Mouse (Mus musculus): ENCODE results near the gene Dpp10. TPM values are rescaled to one million over a fixed set of nuclear protein-coding genes. Genes with fewer than 3 reads are reported as not detected.

The Dpp10 gene
- polyA plus RNA-seq, 1 experiment from 2014 or later: 0.11 TPM

DNA sequence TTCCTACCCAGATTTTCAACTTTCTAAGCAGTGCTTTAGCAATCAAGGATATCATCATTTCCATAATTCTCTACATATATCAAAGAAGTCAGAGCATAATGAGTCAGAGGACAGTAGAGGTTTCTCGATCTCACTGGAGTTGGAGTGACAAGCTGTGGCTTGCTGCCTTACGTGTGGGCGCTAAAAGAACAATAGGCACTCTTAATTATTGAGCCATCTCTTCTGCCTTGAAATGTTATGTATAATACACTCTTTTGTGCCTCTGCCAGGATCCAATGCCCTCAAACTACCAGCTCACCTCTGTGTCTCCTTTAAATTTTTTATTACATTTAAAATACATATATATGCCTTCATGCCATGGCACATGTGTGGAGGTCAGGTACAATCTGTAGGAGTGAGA is 198.5 kb downstream of the Dpp10 start:
- 89% methylated on average over 3 of the region's 3 CpGs for WGBS

DNA sequence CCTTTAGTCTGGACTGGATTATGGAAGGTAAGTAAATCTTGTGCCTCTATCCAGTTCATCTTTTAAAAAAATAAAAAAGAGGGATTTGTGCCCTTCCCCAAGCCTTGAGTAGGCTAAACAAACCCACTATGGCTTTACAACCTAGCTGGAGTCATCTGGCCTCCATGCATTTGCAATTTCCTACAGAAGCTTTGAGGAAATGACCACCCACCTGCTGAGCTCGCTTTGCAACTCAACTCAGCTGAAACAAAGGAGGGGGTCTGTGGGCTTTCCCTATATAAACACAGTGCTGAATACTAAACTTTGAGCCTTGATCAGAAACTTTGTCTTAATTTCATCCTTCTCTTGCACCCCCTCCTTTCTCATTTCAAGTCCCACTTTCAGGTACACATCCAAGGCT is 244.2 kb downstream of the Dpp10 start:
- DNase-seq (ENCODE audit: low spot score): no peak
- no peak overlapping the region for H3K27ac ChIP-seq (replicated peaks)
- WGBS: 13% methylated on average over 1 of the region's 1 CpGs
- no peaks in the 10 kb centered on the region for H3K4me1 ChIP-seq
- H3K27me3 ChIP-seq (replicated peaks; ENCODE audit: low read depth, poor library complexity, severe bottlenecking): no peaks in the 10 kb centered on the region
- H3K9me3 ChIP-seq: no peaks in the 10 kb centered on the region
- H3K36me3 ChIP-seq (replicated peaks): no peaks in the 10 kb centered on the region
- H3K4me3 ChIP-seq: no peak overlapping the region

More for the DNA sequence above, 198.5 kb downstream of the Dpp10 start:
- no peaks in the 10 kb centered on the region for H3K4me1 ChIP-seq
- no peak overlapping the region for H3K4me3 ChIP-seq
- H3K9me3 ChIP-seq: no peaks in the 10 kb centered on the region
- no peak overlapping the region for H3K27ac ChIP-seq (replicated peaks)
- H3K27me3 ChIP-seq (replicated peaks; ENCODE audit: low read depth, poor library complexity, severe bottlenecking): no peaks in the 10 kb centered on the region
- DNase-seq (ENCODE audit: low spot score): no peak
- no peaks in the 10 kb centered on the region for H3K36me3 ChIP-seq (replicated peaks)

DNA sequence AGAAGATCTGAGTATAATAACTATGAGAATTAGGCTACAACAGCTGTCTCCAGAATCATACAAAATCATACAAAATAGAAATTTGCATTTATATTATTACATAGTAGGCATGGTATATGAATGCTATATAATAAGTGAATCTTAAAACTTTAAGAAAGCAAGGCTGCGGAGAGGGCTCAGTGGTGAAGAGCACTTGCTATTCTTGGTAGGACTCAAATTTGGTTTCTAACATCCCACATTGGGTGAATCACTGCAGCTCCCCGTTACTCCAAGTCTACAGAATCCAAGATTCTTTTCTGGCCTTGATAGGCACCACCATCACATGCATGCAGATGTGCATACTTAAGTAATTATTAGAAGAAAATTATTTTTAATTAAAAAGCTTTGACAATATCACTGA is 279.8 kb downstream of the Dpp10 start:
- WGBS: 88% methylated on average over 2 of the region's 2 CpGs
- no peak overlapping the region for H3K27ac ChIP-seq (replicated peaks)
- no peaks in the 10 kb centered on the region for H3K4me1 ChIP-seq
- H3K9me3 ChIP-seq: no peaks in the 10 kb centered on the region
- H3K36me3 ChIP-seq (replicated peaks): no peaks in the 10 kb centered on the region
- no peak overlapping the region for H3K4me3 ChIP-seq
- no peak for DNase-seq (ENCODE audit: low spot score)
- H3K27me3 ChIP-seq (replicated peaks; ENCODE audit: low read depth, poor library complexity, severe bottlenecking): no peaks in the 10 kb centered on the region

DNA sequence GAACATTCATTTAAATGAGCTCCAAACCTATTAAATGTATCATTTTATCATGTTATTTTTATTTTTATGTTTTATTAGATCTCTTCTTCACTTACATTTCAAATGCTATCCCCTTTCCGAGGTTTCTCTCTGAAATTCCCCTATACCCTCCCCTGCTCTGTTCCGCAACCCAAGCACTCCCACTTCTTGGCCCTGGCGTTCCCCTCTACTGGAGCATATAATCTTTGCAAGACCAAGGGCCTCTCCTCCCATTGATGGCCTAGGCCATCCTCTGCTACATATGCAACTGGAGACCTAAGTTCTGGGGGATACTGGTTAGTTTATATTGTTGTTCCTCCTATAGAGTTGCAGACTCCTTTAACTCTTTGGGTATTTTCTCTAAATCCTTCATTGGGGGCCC is 283.1 kb downstream of the Dpp10 start:
- no peaks in the 10 kb centered on the region for H3K36me3 ChIP-seq (replicated peaks)
- 92% methylated on average over 3 of the region's 3 CpGs for WGBS
- no peak overlapping the region for H3K27ac ChIP-seq (replicated peaks)
- no peaks in the 10 kb centered on the region for H3K9me3 ChIP-seq
- H3K4me3 ChIP-seq: no peak overlapping the region
- no peaks in the 10 kb centered on the region for H3K4me1 ChIP-seq
- no peaks in the 10 kb centered on the region for H3K27me3 ChIP-seq (replicated peaks; ENCODE audit: low read depth, poor library complexity, severe bottlenecking)
- no peak for DNase-seq (ENCODE audit: low spot score)

GRCm38 (mm10) chr1:123756055-123756454 is 289.3 kb downstream of the Dpp10 start:
- Histone ChIP-seq H3K4me1 (no peaks in the 10 kb centered on the region), H3K9me3 (no peaks in the 10 kb centered on the region), H3K27ac (replicated peaks) (no peak overlapping the region), H3K36me3 (replicated peaks) (no peaks in the 10 kb centered on the region), H3K4me3 (no peak overlapping the region), H3K27me3 (replicated peaks; ENCODE audit: low read depth, poor library complexity, severe bottlenecking) (no peaks in the 10 kb centered on the region)
- no peak for DNase-seq (ENCODE audit: low spot score)

GRCm38 (mm10) chr1:123707292-123707691 is 338.1 kb downstream of the Dpp10 start:
- Histone ChIP-seq H3K27ac (replicated peaks) (no peak overlapping the region), H3K4me3 (no peak overlapping the region), H3K4me1 (no peaks in the 10 kb centered on the region), H3K36me3 (replicated peaks) (no peaks in the 10 kb centered on the region), H3K9me3 (no peaks in the 10 kb centered on the region), H3K27me3 (replicated peaks; ENCODE audit: low read depth, poor library complexity, severe bottlenecking) (no peaks in the 10 kb centered on the region)
- WGBS: 79% methylated on average over 3 of the region's 3 CpGs
- no peak for DNase-seq (ENCODE audit: low spot score)

- H3K9me3 ChIP-seq: no peaks in the 10 kb centered on the region
- WGBS: 88% methylated on average over 2 of the region's 2 CpGs
- H3K4me3 ChIP-seq: no peak overlapping the region
- H3K4me1 ChIP-seq: no peaks in the 10 kb centered on the region
- H3K27me3 ChIP-seq (replicated peaks; ENCODE audit: low read depth, poor library complexity, severe bottlenecking): no peaks in the 10 kb centered on the region
- no peaks in the 10 kb centered on the region for H3K36me3 ChIP-seq (replicated peaks)
- no peak overlapping the region for H3K27ac ChIP-seq (replicated peaks)
- DNase-seq (ENCODE audit: low spot score): no peak
These were observed 386.9 kb downstream of the Dpp10 start for GRCm38 (mm10) chr1:123658409-123658808.

GRCm38 (mm10) chr1:123656607-123657006 is 388.8 kb downstream of the Dpp10 start:
- WGBS: 70% methylated on average over 3 of the region's 3 CpGs
- no peaks in the 10 kb centered on the region for H3K4me1 ChIP-seq
- DNase-seq (ENCODE audit: low spot score): no peak
- H3K9me3 ChIP-seq: no peaks in the 10 kb centered on the region
- H3K27me3 ChIP-seq (replicated peaks; ENCODE audit: low read depth, poor library complexity, severe bottlenecking): no peaks in the 10 kb centered on the region
- H3K27ac ChIP-seq (replicated peaks): no peak overlapping the region
- no peak overlapping the region for H3K4me3 ChIP-seq
- H3K36me3 ChIP-seq (replicated peaks): no peaks in the 10 kb centered on the region

- no peaks in the 10 kb centered on the region for H3K36me3 ChIP-seq (replicated peaks)
- no peaks in the 10 kb centered on the region for H3K9me3 ChIP-seq
- H3K27ac ChIP-seq (replicated peaks): no peak overlapping the region
- H3K4me1 ChIP-seq: no peaks in the 10 kb centered on the region
- DNase-seq (ENCODE audit: low spot score): no peak
- WGBS: 93% methylated on average over 1 of the region's 1 CpGs
- no peak overlapping the region for H3K4me3 ChIP-seq
- no peaks in the 10 kb centered on the region for H3K27me3 ChIP-seq (replicated peaks; ENCODE audit: low read depth, poor library complexity, severe bottlenecking)
These were observed 407.5 kb downstream of the Dpp10 start for GRCm38 (mm10) chr1:123637897-123638296.

- Histone ChIP-seq H3K36me3 (replicated peaks) (no peaks in the 10 kb centered on the region), H3K4me3 (no peak overlapping the region), H3K27me3 (replicated peaks; ENCODE audit: low read depth, poor library complexity, severe bottlenecking) (no peaks in the 10 kb centered on the region), H3K27ac (replicated peaks) (no peak overlapping the region), H3K4me1 (no peaks in the 10 kb centered on the region), H3K9me3 (no peaks in the 10 kb centered on the region)
- DNase-seq (ENCODE audit: low spot score): no peak
- 90% methylated on average over 3 of the region's 3 CpGs for WGBS
These were observed 417.1 kb downstream of the Dpp10 start for GRCm38 (mm10) chr1:123628268-123628667.

DNA sequence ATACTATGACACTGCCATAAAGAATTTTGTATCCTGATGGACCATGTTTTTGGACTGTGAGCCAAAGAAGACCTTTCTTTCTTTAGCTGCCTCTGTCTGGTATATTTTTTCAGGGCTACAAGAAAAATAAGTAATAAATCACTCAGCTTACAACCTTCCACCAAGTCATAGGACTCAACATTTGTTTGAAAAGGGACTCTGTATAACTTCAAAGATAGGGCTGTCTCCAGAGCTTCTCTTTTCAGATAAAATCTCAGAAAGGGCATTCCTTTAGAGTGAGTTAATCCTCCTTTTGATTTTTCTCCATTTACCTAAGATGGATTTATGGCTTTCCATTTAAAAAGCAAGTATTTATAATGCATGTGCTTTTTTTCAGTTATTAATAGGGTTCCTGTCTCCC is 460.5 kb downstream of the Dpp10 start:
- no peak for DNase-seq (ENCODE audit: low spot score)

DNA sequence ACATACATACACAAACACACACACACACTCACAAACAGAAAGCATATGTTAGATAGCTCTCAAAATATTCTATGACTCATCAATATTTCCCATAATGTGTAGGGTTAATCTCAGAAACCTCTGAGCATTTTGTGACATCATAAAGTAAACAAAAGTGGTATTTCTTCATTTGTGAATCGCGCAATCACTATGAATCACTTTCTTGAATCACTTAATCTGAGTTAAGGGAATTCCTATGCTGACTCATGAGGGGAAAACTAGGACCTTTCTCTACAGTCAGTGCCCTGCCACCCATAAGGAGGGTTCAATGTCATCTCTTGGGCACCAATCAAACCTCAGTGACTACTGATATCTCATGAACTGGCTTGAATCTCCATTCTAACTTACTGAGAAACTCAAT is 465.2 kb downstream of the Dpp10 start:
- WGBS: 94% methylated on average over 2 of the region's 2 CpGs

More for the DNA sequence above, 460.5 kb downstream of the Dpp10 start:
- no peak overlapping the region for H3K27ac ChIP-seq (replicated peaks)
- no peaks in the 10 kb centered on the region for H3K9me3 ChIP-seq
- no peaks in the 10 kb centered on the region for H3K36me3 ChIP-seq (replicated peaks)
- no peaks in the 10 kb centered on the region for H3K4me1 ChIP-seq
- no peaks in the 10 kb centered on the region for H3K27me3 ChIP-seq (replicated peaks; ENCODE audit: low read depth, poor library complexity, severe bottlenecking)
- no peak overlapping the region for H3K4me3 ChIP-seq

DNA sequence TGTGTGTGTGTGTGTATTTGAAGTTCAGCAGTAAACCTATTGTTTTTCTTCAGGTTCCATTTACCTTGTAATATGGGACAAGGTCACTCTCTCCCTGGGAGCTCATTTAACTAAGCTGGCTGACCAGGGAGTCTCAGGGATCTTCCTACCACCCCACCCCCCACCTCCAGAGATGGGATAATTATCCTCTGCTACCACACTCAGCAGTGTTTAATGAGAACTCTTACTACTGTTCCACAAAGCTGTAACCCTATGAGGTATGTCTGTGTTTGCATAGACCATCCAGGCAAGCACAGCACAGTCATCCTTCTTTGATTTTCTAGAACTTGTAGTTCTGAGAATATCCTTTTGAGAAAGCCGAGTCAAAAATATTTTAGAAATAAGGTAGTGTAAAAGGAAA is 471.6 kb downstream of the Dpp10 start:
- H3K36me3 ChIP-seq (replicated peaks): no peaks in the 10 kb centered on the region
- H3K27ac ChIP-seq (replicated peaks): no peak overlapping the region
- H3K4me3 ChIP-seq: no peak overlapping the region
- no peak for DNase-seq (ENCODE audit: low spot score)
- H3K9me3 ChIP-seq: no peaks in the 10 kb centered on the region
- H3K27me3 ChIP-seq (replicated peaks; ENCODE audit: low read depth, poor library complexity, severe bottlenecking): no peaks in the 10 kb centered on the region
- 82% methylated on average over 1 of the region's 1 CpGs for WGBS
- no peaks in the 10 kb centered on the region for H3K4me1 ChIP-seq

More for the DNA sequence above, 465.2 kb downstream of the Dpp10 start:
- Histone ChIP-seq H3K27me3 (replicated peaks; ENCODE audit: low read depth, poor library complexity, severe bottlenecking) (no peaks in the 10 kb centered on the region), H3K36me3 (replicated peaks) (no peaks in the 10 kb centered on the region), H3K27ac (replicated peaks) (no peak overlapping the region), H3K4me1 (no peaks in the 10 kb centered on the region), H3K9me3 (no peaks in the 10 kb centered on the region), H3K4me3 (no peak overlapping the region)
- DNase-seq (ENCODE audit: low spot score): no peak

- Histone ChIP-seq H3K27me3 (replicated peaks; ENCODE audit: low read depth, poor library complexity, severe bottlenecking) (no peaks in the 10 kb centered on the region), H3K27ac (replicated peaks) (no peak overlapping the region), H3K9me3 (no peaks in the 10 kb centered on the region), H3K36me3 (replicated peaks) (no peaks in the 10 kb centered on the region), H3K4me3 (no peak overlapping the region), H3K4me1 (no peaks in the 10 kb centered on the region)
- no peak for DNase-seq (ENCODE audit: low spot score)
- WGBS: 83% methylated on average over 1 of the region's 1 CpGs
These were observed 502.9 kb downstream of the Dpp10 start for GRCm38 (mm10) chr1:123542496-123542895.
